Mouse (Mus musculus) heart, adult 2 months (tissue): ENCODE results near the gene Cd79a. TPM values are rescaled to one million over a fixed set of nuclear protein-coding genes. Genes with fewer than 3 reads are reported as not detected.
A peak's percentile ranks its signal among the peaks of the same experiment; 100 is the strongest.

ENCODE experiments used
- DNase-seq, 2 experiments: peaks; one replicate each; pipeline ENCODE4 v3.0.0; 2021
- H3K27ac ChIP-seq: fragments of 200-600 bp; 2 replicates; pipeline ENCODE4 v1.8.1; 2022
- H3K27me3 ChIP-seq: fragments of 200-500 bp; 2 replicates; pipeline ENCODE4 v1.6.1; 2012; ENCODE audit warnings: mild to moderate bottlenecking, low read length, inconsistent platforms, mixed read lengths; ENCODE audit not compliant: control insufficient read depth, insufficient read depth
- H3K36me3 ChIP-seq: fragments of 200-500 bp; 2 replicates; pipeline ENCODE4 v1.6.1; 2012; ENCODE audit warnings: low read length, inconsistent platforms; ENCODE audit not compliant: control insufficient read depth, insufficient read depth
- H3K4me1 ChIP-seq: fragments of 200-500 bp; 2 replicates; pipeline ENCODE4 v1.6.1; 2011; ENCODE audit warnings: low read length; ENCODE audit not compliant: control insufficient read depth, insufficient read depth
- H3K4me3 ChIP-seq: fragments of 200-600 bp; 2 replicates; pipeline ENCODE4 v1.8.1; 2022
- H3K79me2 ChIP-seq: fragments of 200-500 bp; replicated peaks from 2 replicates; pipeline ENCODE4 v1.6.1; 2012; ENCODE audit warnings: mild to moderate bottlenecking, inconsistent platforms, low read length, moderate library complexity, mixed read lengths; ENCODE audit not compliant: control insufficient read depth, insufficient read depth
- H3K9ac ChIP-seq: fragments of 200-500 bp; 2 replicates; pipeline ENCODE4 v1.6.1; 2012; ENCODE audit warnings: low read depth, mild to moderate bottlenecking, control low read depth, inconsistent platforms, low read length, mixed read lengths
- CTCF ChIP-seq: fragments of 200-600 bp; IDR thresholded peaks from 2 replicates; pipeline ENCODE4 v1.8.1; 2022; ENCODE audit warnings: antibody characterized with exemption, mild to moderate bottlenecking, moderate library complexity
- EP300 ChIP-seq: fragments of 200-500 bp; IDR thresholded peaks from 2 replicates; pipeline ENCODE4 v1.6.1; 2011; ENCODE audit warnings: low read depth, low read length, control low read depth; ENCODE audit not compliant: insufficient read depth
- POLR2A ChIP-seq: fragments of 200-500 bp; IDR thresholded peaks from 2 replicates; pipeline ENCODE4 v1.6.1; 2011; ENCODE audit warnings: mild to moderate bottlenecking, low read depth, low read length, control low read depth; ENCODE audit not compliant: insufficient read depth
- WGBS: fragments of 180-500 bp; shearing (Covaris S2); methylation state at CpG from one replicate; pipeline ENCODE4 v1.1.7; 2018; 5-methylcytosine and 5-hydroxymethylcytosine counted together
- intact Hi-C: fragments of 180-260 bp; cut with DNase I; formaldehyde crosslinking; loops from one replicate; pipeline ENCODE4 v1.15.1; 2025
- polyA plus RNA-seq: library from polyadenylated mRNA; depleted of rRNA; stranded (reverse); fragments of >200 nt; gene quantifications from 2 replicates; pipeline ENCODE4 v1.2.3, GENCODE M21; 2012
- total RNA-seq, 2 experiments: library from RNA; stranded (reverse); gene quantifications; 2 replicates each; pipeline ENCODE4 v1.2.3; 2021

Gene Cd79a
- total and polyA plus RNA-seq, 3 experiments, result 1.1 to 15.6 (median 1.7) TPM

DNA sequence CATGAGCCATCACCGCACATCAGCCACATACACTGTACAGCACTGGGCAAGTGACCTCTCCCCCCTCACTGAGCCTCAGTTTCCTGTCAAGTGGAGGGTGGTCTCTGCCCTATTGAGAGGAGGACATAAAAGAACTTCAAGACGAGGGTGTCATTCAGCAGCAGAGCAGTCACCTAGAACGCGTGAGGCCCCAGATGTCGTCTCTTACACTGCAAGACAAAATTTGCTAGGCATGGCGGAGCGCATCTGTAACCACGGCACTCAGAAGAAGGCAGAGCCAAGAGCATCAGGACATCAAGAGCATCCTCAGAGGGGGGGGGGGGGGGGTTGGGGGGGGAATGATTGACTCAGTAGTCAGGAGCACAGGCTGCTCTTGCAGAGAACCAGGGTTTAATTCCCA lies 912 bp upstream of the Cd79a start:
- intact Hi-C loops, result no loop called here
- H3K36me3 ChIP-seq, result no peaks in the 10 kb centered on the region
- H3K27ac ChIP-seq, result no peak overlapping the region
- no peak for TF ChIP-seq CTCF
- TF ChIP-seq EP300, result no peak
- H3K79me2 ChIP-seq, result no peaks in the 10 kb centered on the region
- no peaks in the 10 kb centered on the region for H3K27me3 ChIP-seq
- H3K4me3 ChIP-seq, result no peak overlapping the region
- no peak overlapping the region for H3K9ac ChIP-seq
- H3K4me1 ChIP-seq, result no peaks in the 10 kb centered on the region
- WGBS, result 87% methylated on average over 8 of the region's 8 CpGs
- DNase-seq, result no peak

DNA sequence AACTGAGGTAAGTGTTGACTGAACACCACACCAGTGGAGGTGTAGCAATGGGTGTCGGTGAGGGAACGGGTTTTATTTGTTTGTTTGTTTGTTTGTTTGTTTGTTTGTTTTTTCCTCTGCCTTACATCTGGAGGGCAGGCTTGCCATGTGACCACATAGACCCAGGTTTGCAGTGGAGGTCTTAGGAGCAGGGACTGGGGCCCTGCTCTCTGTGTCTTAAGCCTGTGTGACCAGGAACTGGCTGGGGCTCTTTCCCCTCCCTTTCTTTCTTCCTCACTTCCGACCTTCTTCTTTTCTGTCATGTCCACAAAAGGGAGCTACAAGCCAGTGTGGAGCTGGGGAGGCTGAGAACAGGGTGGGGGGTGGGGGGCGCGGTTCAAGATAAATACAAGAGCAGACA lies 778 bp downstream of the Cd79a start:
- H3K4me3 ChIP-seq, result no peak overlapping the region
- H3K4me1 ChIP-seq, result peaks cover 2% of the 10 kb centered on the region
- H3K27ac ChIP-seq, result no peak overlapping the region
- no peak for DNase-seq
- no peaks in the 10 kb centered on the region for H3K79me2 ChIP-seq
- 69% methylated on average over 5 of the region's 5 CpGs for WGBS
- TF ChIP-seq POLR2A (no peak), CTCF (no peak), EP300 (no peak)
- no peaks in the 10 kb centered on the region for H3K36me3 ChIP-seq
- intact Hi-C loops, result no loop called here
- no peak overlapping the region for H3K9ac ChIP-seq
- no peaks in the 10 kb centered on the region for H3K27me3 ChIP-seq

DNA sequence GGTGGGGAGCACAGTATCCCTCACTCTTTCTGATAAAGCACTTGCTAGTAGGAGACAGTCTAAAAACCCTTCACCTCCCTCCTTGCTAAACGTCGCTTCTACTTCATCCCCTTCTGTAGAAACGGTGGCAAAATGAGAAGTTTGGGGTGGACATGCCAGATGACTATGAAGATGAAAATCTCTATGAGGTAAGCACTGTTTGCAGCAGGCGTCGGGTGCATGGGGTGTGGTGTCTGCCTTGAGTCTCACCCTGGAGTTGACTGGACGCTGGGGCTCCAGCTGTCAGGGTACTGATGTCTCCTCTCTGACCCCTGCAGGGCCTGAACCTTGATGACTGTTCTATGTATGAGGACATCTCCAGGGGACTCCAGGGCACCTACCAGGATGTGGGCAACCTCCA lies 3.9 kb downstream of the Cd79a start:
- Histone ChIP-seq H3K79me2 (no peaks in the 10 kb centered on the region), H3K4me1 (peaks cover 4% of the 10 kb centered on the region), H3K9ac (no peak overlapping the region), H3K27ac (no peak overlapping the region), H3K36me3 (no peaks in the 10 kb centered on the region; the same call in 1 of the 2 replicates), H3K27me3 (no peaks in the 10 kb centered on the region), H3K4me3 (no peak overlapping the region)
- no peak for TF ChIP-seq CTCF
- TF ChIP-seq POLR2A, result no peak
- no peak for TF ChIP-seq EP300
- intact Hi-C loops, result no loop called here
- no peak for DNase-seq
- WGBS, result 66% methylated on average over 6 of the region's 6 CpGs

DNA sequence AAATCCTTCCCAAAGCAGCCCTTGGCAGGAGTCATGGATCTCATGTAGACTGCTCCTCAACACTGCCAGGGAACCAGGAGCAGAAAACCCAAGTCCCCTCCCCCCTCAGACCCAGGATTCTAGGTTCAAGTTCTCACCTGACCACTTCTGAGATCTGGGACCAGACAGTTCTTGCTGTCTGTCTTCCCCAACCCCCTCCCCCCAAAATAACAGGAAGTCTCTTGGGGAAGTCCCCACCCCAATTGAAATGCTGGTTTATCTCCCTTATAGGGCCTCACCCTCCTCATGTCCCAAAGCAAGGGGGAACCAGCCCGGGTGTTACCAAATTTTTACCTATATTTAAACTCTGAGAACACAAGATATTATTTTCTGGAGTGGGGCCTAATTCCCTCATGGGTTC lies 4.7 kb downstream of the Cd79a start:
- Histone ChIP-seq H3K9ac (no peak overlapping the region), H3K4me1 (peaks cover 6% of the 10 kb centered on the region), H3K79me2 (peaks cover 2% of the 10 kb centered on the region; the same call in 1 of the 2 replicates), H3K27ac (peak overlapping the region; percentile 95), H3K4me3 (no peak overlapping the region), H3K27me3 (no peaks in the 10 kb centered on the region), H3K36me3 (peaks cover 2% of the 10 kb centered on the region; the same call in 1 of the 2 replicates)
- intact Hi-C loops, result no loop called here
- WGBS, result 3% methylated on average over 1 of the region's 1 CpGs
- no peak for DNase-seq
- TF ChIP-seq POLR2A (no peak), EP300 (no peak), CTCF (no peak)

DNA sequence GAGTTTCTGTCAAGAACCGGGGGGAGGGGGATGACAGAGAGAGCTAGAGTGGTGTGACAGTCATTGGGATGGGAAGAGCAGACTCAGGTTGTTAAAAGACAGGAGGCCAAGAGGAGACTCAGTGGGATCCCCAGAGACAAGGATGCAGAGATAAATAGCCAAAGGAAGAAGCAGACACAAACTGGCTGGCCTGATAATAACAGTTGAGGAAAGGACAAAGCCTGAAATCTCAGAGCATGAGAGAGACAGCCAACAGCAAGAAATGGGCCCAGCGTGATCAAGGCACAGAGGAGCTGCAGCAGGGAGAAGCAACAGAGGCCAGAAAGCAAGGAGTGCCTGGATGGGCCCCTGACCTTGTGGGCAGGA lies 5.1 kb downstream of the Cd79a start:
- TF ChIP-seq EP300 (no peak), POLR2A (no peak), CTCF (no peak)
- no peak for DNase-seq
- Histone ChIP-seq H3K4me1 (peaks cover 8% of the 10 kb centered on the region), H3K27me3 (no peaks in the 10 kb centered on the region), H3K79me2 (peaks cover 2% of the 10 kb centered on the region; the same call in 1 of the 2 replicates), H3K4me3 (peak overlapping the region; percentile 82), H3K9ac (peak overlapping the region; percentile 94), H3K27ac (peak overlapping the region; percentile 95), H3K36me3 (peaks cover 2% of the 10 kb centered on the region; the same call in 1 of the 2 replicates)
- WGBS, result 35% methylated on average over 2 of the region's 2 CpGs
- intact Hi-C loops, result no loop called here

DNA sequence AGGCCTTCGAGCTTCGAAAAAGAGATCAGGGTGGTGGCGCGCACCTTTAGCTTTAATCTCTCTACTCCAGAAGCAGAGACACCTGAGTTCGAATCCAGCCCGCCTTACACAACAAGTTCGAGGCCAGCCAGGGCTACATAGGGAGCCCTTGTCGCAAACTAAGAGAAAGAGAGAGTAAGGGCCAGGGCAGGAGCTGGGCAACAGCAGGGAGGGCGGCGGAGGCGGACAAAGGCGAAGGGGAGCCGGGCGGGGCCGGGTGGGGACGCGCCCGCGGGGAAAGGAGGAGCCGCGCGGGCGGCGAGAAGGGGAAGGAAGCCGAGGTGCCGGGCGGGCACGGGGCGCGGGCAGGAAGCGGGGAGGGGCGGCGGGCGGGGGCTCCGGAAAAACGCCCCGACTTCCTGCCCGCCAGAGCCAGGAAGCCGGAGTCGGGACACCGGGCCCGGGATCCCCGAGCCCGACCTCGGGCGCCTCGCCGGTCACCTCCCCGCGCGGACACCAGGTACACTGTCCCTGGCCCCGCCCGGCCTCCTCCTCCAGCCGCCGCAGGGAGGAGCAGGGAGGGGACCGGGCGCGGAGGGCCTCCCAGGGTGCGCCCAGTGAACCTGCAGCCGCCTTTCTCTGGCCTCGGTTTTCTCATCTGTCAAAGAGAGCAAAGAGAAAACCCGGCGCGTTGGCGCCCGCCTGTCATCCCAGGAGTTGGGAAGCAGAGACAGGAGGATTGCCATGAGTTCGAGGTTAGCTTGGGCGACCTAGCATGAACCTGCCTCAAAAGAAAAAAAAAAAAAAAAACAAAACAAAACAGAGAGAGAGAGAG lies 5.7 kb downstream of the Cd79a start, which contains the start of gene Arhgef1:
Gene Arhgef1, plus strand, starts transcription at position 283 of the 814 bp plus-strand sequence.
- H3K36me3 ChIP-seq, result peaks cover 2% of the 10 kb centered on the region; the same call in 1 of the 2 replicates
- peak; percentile 84 to 88 for DNase-seq
- H3K4me3 ChIP-seq, result peak within 1 kb of the TSS; percentile 82
- TF ChIP-seq POLR2A, result peak; percentile 22
- TF ChIP-seq EP300, result no peak
- H3K9ac ChIP-seq, result peak within 1 kb of the TSS; percentile 94
- peaks cover 2% of the 10 kb centered on the region; the same call in 1 of the 2 replicates for H3K79me2 ChIP-seq
- no peaks in the 10 kb centered on the region for H3K27me3 ChIP-seq
- H3K27ac ChIP-seq, result peak within 1 kb of the TSS; percentile 95
- peaks cover 8% of the 10 kb centered on the region for H3K4me1 ChIP-seq
- WGBS, result 2% methylated on average over 63 of the region's 68 CpGs
- intact Hi-C loops, result no loop called here
